Mouse (Mus musculus) frontal cortex, postnatal 25 days (tissue): ENCODE measurements around the gene Nfkbid.
A peak's percentile ranks its signal among the peaks of the same experiment; 100 is the strongest.

Source experiments
- DNase-seq, 2 experiments: peaks; one replicate each; pipeline ENCODE4 v3.0.0; 2022; ENCODE audit warnings: low spot score in 2 of 2

The Nfkbid gene

GRCm38 (mm10) chr7:30429327-30429726 lies 7.8 kb downstream of the Nfkbid start:
- DNase-seq, result no peak

- DNase-seq, result no peak
Measured at GRCm38 (mm10) chr7:30430191-30430590, 8.7 kb downstream of the Nfkbid start.

GRCm38 (mm10) chr7:30431793-30432192 lies 10.3 kb downstream of the Nfkbid start:
- peak; percentile 69 to 71 for DNase-seq

GRCm38 (mm10) chr7:30434238-30434637 lies 12.7 kb downstream of the Nfkbid start:
- DNase-seq, result no peak

GRCm38 (mm10) chr7:30434701-30435100 lies 13.2 kb downstream of the Nfkbid start:
- DNase-seq, result no peak

GRCm38 (mm10) chr7:30435156-30435555 lies 13.6 kb downstream of the Nfkbid start:
- DNase-seq, result no peak

GRCm38 (mm10) chr7:30436879-30437278 lies 15.3 kb downstream of the Nfkbid start:
- DNase-seq, result no peak

GRCm38 (mm10) chr7:30439734-30440133 lies 18.2 kb downstream of the Nfkbid start:
- DNase-seq, result no peak

GRCm38 (mm10) chr7:30440697-30441096 lies 19.2 kb downstream of the Nfkbid start:
- no peak for DNase-seq

GRCm38 (mm10) chr7:30443696-30444095 lies 22.2 kb downstream of the Nfkbid start:
- DNase-seq, result no peak

- peak in 1 of 2 experiments; percentile 56 for DNase-seq
Measured at GRCm38 (mm10) chr7:30444154-30444970, 22.8 kb downstream of the Nfkbid start.

GRCm38 (mm10) chr7:30444971-30445751 lies 23.6 kb downstream of the Nfkbid start, which contains the start of gene Aplp1:
Gene Aplp1 (minus strand): TSS chr7:30445535.
- peak in 1 of 2 experiments; percentile 67 for DNase-seq

GRCm38 (mm10) chr7:30450241-30450640 lies 28.7 kb downstream of the Nfkbid start:
- DNase-seq, result no peak

- DNase-seq, result no peak
Measured at GRCm38 (mm10) chr7:30453327-30453726, 31.8 kb downstream of the Nfkbid start.

- DNase-seq, result no peak
Measured at GRCm38 (mm10) chr7:30453766-30454165, 32.2 kb downstream of the Nfkbid start.

GRCm38 (mm10) chr7:30454259-30454658 lies 32.7 kb downstream of the Nfkbid start:
- DNase-seq, result no peak

GRCm38 (mm10) chr7:30456487-30456886 lies 35.0 kb downstream of the Nfkbid start:
- no peak for DNase-seq

- no peak for DNase-seq
Measured at GRCm38 (mm10) chr7:30456911-30457628, 35.5 kb downstream of the Nfkbid start.

GRCm38 (mm10) chr7:30457629-30458330 lies 36.2 kb downstream of the Nfkbid start, which contains the start of the genes Kirrel2 and Nphs1:
Gene Kirrel2 (minus strand): TSS chr7:30457690.
Gene Nphs1 (plus strand): TSS chr7:30458315.
- DNase-seq, result no peak

- DNase-seq, result no peak
Measured at GRCm38 (mm10) chr7:30459484-30459883, 38.0 kb downstream of the Nfkbid start.

- no peak for DNase-seq
Measured at GRCm38 (mm10) chr7:30463568-30463967, 42.0 kb downstream of the Nfkbid start.
